Mouse (Mus musculus): ENCODE measurements around the gene Pamr1. TPM values are rescaled to one million over a fixed set of nuclear protein-coding genes. Genes with fewer than 3 reads are reported as not detected.
A peak's percentile ranks its signal among the peaks of the same experiment; 100 is the strongest.

The Pamr1 gene
- polyA plus RNA-seq, 1 experiment from 2014 or later, result 0.79 TPM

DNA sequence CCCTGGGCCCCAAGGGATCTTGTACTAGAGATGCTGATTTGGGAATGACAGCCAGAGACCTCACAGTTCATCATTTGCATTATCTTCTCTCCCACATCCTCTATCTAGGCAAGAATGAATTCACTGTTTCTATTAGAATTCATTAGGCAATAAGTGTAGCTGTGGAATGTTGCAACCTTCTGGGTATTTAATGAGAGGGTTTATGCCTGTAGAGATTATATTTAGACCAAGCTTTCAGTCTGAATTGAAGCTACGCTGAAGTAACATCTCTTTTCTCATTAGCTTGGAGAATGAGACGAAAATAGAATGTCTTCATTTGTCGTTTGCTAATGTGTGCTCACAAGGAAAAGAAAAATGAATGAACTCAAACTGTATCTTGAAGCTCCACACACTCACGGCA is 100.5 kb downstream of the Pamr1 start:
- H3K4me1 ChIP-seq, result peaks cover 5% of the 10 kb centered on the region; the same call in 1 of the 2 replicates
- no peak overlapping the region for H3K9ac ChIP-seq
- H3K27me3 ChIP-seq, result no peaks in the 10 kb centered on the region
- no peaks in the 10 kb centered on the region for H3K9me3 ChIP-seq (replicated peaks)
- WGBS, result 77% methylated on average over 4 of the region's 4 CpGs
- no peaks in the 10 kb centered on the region for H3K36me3 ChIP-seq (ENCODE audit: poor library complexity, severe bottlenecking)
- 0 out of 2 replicates have a peak overlapping the region, but pooled peaks have one; percentile 11 for H3K27ac ChIP-seq
- ATAC-seq, result no peak
- no peak overlapping the region for H3K4me2 ChIP-seq
- no peak overlapping the region for H3K4me3 ChIP-seq

DNA sequence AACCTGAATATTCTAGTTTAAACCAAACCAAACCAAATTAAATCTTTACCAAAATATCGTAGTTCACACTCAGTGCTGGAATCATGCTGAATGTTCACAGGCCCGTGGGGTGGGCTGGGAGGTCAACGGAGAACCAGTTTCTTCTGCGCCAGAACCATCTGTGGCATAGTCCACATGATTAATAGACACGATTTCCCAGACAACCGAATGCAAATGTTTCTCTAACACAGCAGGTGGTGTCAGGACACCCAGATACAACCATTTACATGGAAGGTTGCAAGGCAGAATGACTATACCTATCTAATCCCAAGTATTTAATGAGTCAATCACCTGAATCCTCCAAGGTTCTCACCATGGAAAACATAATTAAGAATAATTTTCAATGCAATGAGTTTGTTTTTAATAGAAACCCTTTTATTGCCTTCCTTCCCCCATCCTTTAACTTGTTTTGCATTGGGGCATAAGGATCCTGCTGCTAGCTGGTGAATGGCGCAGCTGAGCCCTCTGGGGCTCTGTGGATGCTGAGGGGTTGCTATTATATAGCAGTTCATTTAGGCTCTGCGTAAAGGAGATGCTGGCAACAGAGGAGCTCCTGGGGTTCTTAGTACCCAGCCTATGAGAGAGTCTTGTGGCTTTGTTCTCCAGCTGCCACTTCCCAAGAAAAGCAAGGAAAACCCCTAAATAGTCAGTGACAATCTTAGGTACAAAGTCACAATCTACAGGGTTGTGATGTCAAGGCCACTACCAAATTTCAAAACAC is 106.3 kb downstream of the Pamr1 start:
- ATAC-seq, result peak; percentile 39; the same call in 1 of the 2 replicates
- Histone ChIP-seq H3K27ac (peak overlapping the region; percentile 15), H3K27me3 (0 out of 2 replicates have a peak, but pooled peaks cover 2% of the 10 kb centered on the region), H3K9ac (no peak overlapping the region), H3K36me3 (ENCODE audit: poor library complexity, severe bottlenecking) (no peaks in the 10 kb centered on the region), H3K4me1 (peaks cover 41% of the 10 kb centered on the region), H3K4me3 (no peak overlapping the region), H3K9me3 (replicated peaks) (no peaks in the 10 kb centered on the region), H3K4me2 (no peak overlapping the region)
- 30% methylated on average over 8 of the region's 8 CpGs for WGBS

GRCm38 (mm10) chr2:102657726-102658125 is 107.9 kb downstream of the Pamr1 start:
- Histone ChIP-seq H3K4me1 (peaks cover 57% of the 10 kb centered on the region), H3K27me3 (0 out of 2 replicates have a peak, but pooled peaks cover 2% of the 10 kb centered on the region), H3K9ac (no peak overlapping the region), H3K9me3 (replicated peaks) (no peaks in the 10 kb centered on the region), H3K36me3 (ENCODE audit: poor library complexity, severe bottlenecking) (no peaks in the 10 kb centered on the region), H3K4me2 (peak overlapping the region; percentile 97), H3K4me3 (peak overlapping the region; percentile 64; the same call in 1 of the 2 replicates), H3K27ac (peak overlapping the region; percentile 89)
- 4% methylated on average over 6 of the region's 7 CpGs for WGBS
- peak; percentile 39; the same call in 1 of the 2 replicates for ATAC-seq

DNA sequence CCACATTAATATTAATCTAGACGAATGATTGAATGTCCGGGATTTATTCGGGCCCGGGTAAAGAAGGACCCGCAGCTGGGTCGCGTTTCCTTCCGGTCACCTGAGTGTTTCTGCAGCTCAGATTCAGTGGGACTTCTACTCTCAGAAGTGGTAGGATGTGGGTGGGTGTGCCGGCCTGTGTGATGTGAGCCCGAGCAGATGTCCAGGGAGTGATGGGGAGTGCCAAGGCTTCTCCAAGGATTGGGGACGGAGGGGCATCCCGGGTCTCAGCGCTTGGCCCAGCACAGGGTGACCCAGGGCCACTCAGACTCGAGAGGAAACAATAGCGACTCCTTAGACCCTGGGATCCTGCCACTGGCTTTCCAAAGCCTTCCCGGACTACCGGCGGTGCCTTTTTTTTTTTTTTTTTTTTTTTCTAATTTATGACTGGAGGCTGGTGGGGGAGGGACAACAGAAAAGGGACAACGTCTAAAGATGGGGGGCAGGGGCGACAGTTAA is 108.4 kb downstream of the Pamr1 start, which contains the start of gene Slc1a2:
Gene Slc1a2, plus strand, starts transcription at position 497 of the 498 bp plus-strand sequence.
- H3K9me3 ChIP-seq (replicated peaks), result no peaks in the 10 kb centered on the region
- 0 out of 2 replicates have a peak, but pooled peaks cover 2% of the 10 kb centered on the region for H3K27me3 ChIP-seq
- H3K9ac ChIP-seq, result peak within 1 kb of the TSS; percentile 85
- peak within 1 kb of the TSS; percentile 89 for H3K27ac ChIP-seq
- H3K4me3 ChIP-seq, result peak within 1 kb of the TSS; percentile 64
- peaks cover 62% of the 10 kb centered on the region for H3K4me1 ChIP-seq
- H3K36me3 ChIP-seq (ENCODE audit: poor library complexity, severe bottlenecking), result no peaks in the 10 kb centered on the region
- H3K4me2 ChIP-seq, result peak within 1 kb of the TSS; percentile 97
- under 1% methylated on average over 20 of the region's 20 CpGs for WGBS
- peak; percentile 46 for ATAC-seq

- Histone ChIP-seq H3K9me3 (replicated peaks) (no peaks in the 10 kb centered on the region), H3K36me3 (ENCODE audit: poor library complexity, severe bottlenecking) (no peaks in the 10 kb centered on the region), H3K27ac (peak overlapping the region; percentile 89), H3K4me2 (peak overlapping the region; percentile 97), H3K4me1 (peaks cover 68% of the 10 kb centered on the region), H3K9ac (peak overlapping the region; percentile 85), H3K4me3 (peak overlapping the region; percentile 64), H3K27me3 (0 out of 2 replicates have a peak, but pooled peaks cover 2% of the 10 kb centered on the region)
- peak; percentile 83 for ATAC-seq
- WGBS, result 0% methylated on average over 68 of the region's 80 CpGs
These were observed 109.1 kb downstream of the Pamr1 start for GRCm38 (mm10) chr2:102658661-102659520.

- ATAC-seq, result peak; percentile 39; the same call in 1 of the 2 replicates
- Histone ChIP-seq H3K4me1 (peaks cover 74% of the 10 kb centered on the region), H3K9ac (peak overlapping the region; percentile 85), H3K27ac (peak overlapping the region; percentile 89; the same call in 1 of the 2 replicates), H3K36me3 (ENCODE audit: poor library complexity, severe bottlenecking) (no peaks in the 10 kb centered on the region), H3K9me3 (replicated peaks) (no peaks in the 10 kb centered on the region), H3K4me2 (peak overlapping the region; percentile 97), H3K4me3 (peak overlapping the region; percentile 64), H3K27me3 (0 out of 2 replicates have a peak, but pooled peaks cover 2% of the 10 kb centered on the region)
- 1% methylated on average over 10 of the region's 10 CpGs for WGBS
These were observed 109.7 kb downstream of the Pamr1 start for GRCm38 (mm10) chr2:102659521-102659830.

DNA sequence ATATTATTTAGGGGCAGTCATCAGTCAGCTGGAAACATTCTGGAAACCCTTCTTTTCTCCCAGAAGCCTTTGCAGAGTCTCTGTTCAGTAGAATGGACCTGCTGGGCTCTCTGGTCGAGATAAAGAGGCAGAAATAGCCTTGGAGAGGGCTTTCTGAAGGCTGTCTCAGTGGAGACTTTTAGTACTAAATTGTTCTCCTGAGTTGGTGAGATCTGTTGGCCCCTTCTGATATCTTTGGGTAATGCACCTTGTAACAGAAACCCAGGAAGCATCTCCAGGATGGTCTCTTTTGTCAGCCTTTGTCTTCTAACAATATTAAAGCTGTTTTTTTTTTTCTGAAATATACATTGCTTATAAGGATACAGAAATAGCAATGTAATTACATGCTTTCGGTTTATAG is 111.2 kb downstream of the Pamr1 start:
- no peak for ATAC-seq
- Histone ChIP-seq H3K4me3 (peak overlapping the region; percentile 64), H3K4me2 (peak overlapping the region; percentile 97), H3K27me3 (0 out of 2 replicates have a peak, but pooled peaks cover 2% of the 10 kb centered on the region), H3K9ac (0 out of 2 replicates have a peak overlapping the region, but pooled peaks have one; percentile 21), H3K36me3 (ENCODE audit: poor library complexity, severe bottlenecking) (no peaks in the 10 kb centered on the region), H3K9me3 (replicated peaks) (no peaks in the 10 kb centered on the region), H3K27ac (peak overlapping the region; percentile 35; the same call in 1 of the 2 replicates), H3K4me1 (peaks cover 72% of the 10 kb centered on the region)
- 45% methylated on average over 2 of the region's 2 CpGs for WGBS

GRCm38 (mm10) chr2:102662911-102663310 is 113.1 kb downstream of the Pamr1 start:
- Histone ChIP-seq H3K36me3 (ENCODE audit: poor library complexity, severe bottlenecking) (no peaks in the 10 kb centered on the region), H3K27ac (peak overlapping the region; percentile 75), H3K4me1 (peaks cover 54% of the 10 kb centered on the region), H3K9me3 (replicated peaks) (no peaks in the 10 kb centered on the region), H3K4me2 (peak overlapping the region; percentile 97), H3K27me3 (0 out of 2 replicates have a peak, but pooled peaks cover 2% of the 10 kb centered on the region), H3K9ac (peak overlapping the region; percentile 45), H3K4me3 (no peak overlapping the region)
- 23% methylated on average over 9 of the region's 9 CpGs for WGBS
- ATAC-seq, result no peak

DNA sequence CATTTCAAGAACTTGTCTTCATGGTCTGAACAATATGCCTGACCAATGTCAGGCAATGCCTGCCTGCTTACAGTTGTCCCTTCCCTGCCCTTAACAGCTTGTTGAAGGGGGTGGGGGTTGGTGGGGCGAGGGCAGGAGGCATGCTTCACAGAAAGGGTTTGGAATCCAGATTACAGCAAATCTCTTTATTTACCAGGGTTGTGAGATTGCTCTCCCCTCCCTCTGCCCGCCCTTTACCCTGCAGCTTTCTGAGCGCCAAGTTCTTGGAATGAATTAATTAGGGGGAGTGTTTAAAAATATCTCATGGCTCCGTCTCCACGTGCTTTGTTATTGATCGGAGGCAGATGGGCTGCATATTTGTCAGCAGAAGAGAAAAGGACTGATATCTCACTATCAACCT is 113.5 kb downstream of the Pamr1 start:
- Histone ChIP-seq H3K9ac (peak overlapping the region; percentile 45), H3K4me2 (peak overlapping the region; percentile 97), H3K4me3 (no peak overlapping the region), H3K36me3 (ENCODE audit: poor library complexity, severe bottlenecking) (no peaks in the 10 kb centered on the region), H3K27ac (peak overlapping the region; percentile 75), H3K9me3 (replicated peaks) (no peaks in the 10 kb centered on the region), H3K27me3 (0 out of 2 replicates have a peak, but pooled peaks cover 2% of the 10 kb centered on the region), H3K4me1 (peaks cover 51% of the 10 kb centered on the region)
- ATAC-seq, result peak; percentile 28; the same call in 1 of the 2 replicates
- 1% methylated on average over 6 of the region's 6 CpGs for WGBS

GRCm38 (mm10) chr2:102663865-102664264 is 114.1 kb downstream of the Pamr1 start:
- no peaks in the 10 kb centered on the region for H3K36me3 ChIP-seq (ENCODE audit: poor library complexity, severe bottlenecking)
- peaks cover 51% of the 10 kb centered on the region for H3K4me1 ChIP-seq
- no peak overlapping the region for H3K4me3 ChIP-seq
- H3K27ac ChIP-seq, result peak overlapping the region; percentile 75
- H3K9ac ChIP-seq, result 0 out of 2 replicates have a peak overlapping the region, but pooled peaks have one; percentile 26
- ATAC-seq, result no peak
- WGBS, result 41% methylated on average over 3 of the region's 3 CpGs
- H3K4me2 ChIP-seq, result peak overlapping the region; percentile 97
- H3K27me3 ChIP-seq, result 0 out of 2 replicates have a peak, but pooled peaks cover 2% of the 10 kb centered on the region
- H3K9me3 ChIP-seq (replicated peaks), result no peaks in the 10 kb centered on the region

GRCm38 (mm10) chr2:102667981-102668380 is 118.2 kb downstream of the Pamr1 start:
- H3K4me2 ChIP-seq, result no peak overlapping the region
- no peaks in the 10 kb centered on the region for H3K9me3 ChIP-seq (replicated peaks)
- no peak overlapping the region for H3K9ac ChIP-seq
- ATAC-seq, result no peak
- H3K27me3 ChIP-seq, result no peaks in the 10 kb centered on the region
- no peaks in the 10 kb centered on the region for H3K36me3 ChIP-seq (ENCODE audit: poor library complexity, severe bottlenecking)
- no peak overlapping the region for H3K4me3 ChIP-seq
- H3K27ac ChIP-seq, result no peak overlapping the region
- peaks cover 22% of the 10 kb centered on the region for H3K4me1 ChIP-seq
- 92% methylated on average over 6 of the region's 6 CpGs for WGBS

Data from forebrain, embryonic 13.5 days (tissue).